ENCODE assay signal across 16 mouse cellular contexts in genomic region chr4:128691195-128691594, GRCm38 (mm10). TPM values are rescaled to one million over a fixed set of nuclear protein-coding genes. Genes with fewer than 3 reads are reported as not detected.
A peak's percentile ranks its signal among the peaks of the same experiment; 100 is the strongest.
DNase-seq lines count a peak whose midpoint lies in the region; ATAC-seq lines count a peak whose summit lies in the region.
"Had no signal": no experiment of that assay in that cellular context is flagged by ENCODE, and none has a peak within 500 bp of the region (broad histone marks: within the 10 kb centered on the region; RNA-seq: fewer than 3 reads in every experiment).

No protein-coding gene starts in this region.

- WGBS in kidney, embryonic 16.5 days, result 72% methylated on average over 4 of the region's 4 CpGs
- 76% methylated on average over 4 of the region's 4 CpGs for WGBS in embryonic facial prominence, embryonic 13.5 days
- 76% methylated on average over 4 of the region's 4 CpGs for WGBS in limb, embryonic 15.5 days

- no peak for DNase-seq in kidney, postnatal 14 days
- peak; percentile 46 for DNase-seq in MEL-GATA-1-ER (ENCODE audit: extremely low read depth, low read depth)
- no peak for DNase-seq in ovary, postnatal 10 days (ENCODE audit: low spot score)
- no peak for DNase-seq in thymus, postnatal 14 days
- no peak for DNase-seq in layer of hippocampus, postnatal 25 days (ENCODE audit: extremely low spot score in 1 of 2, low spot score in 1 of 2)
- DNase-seq: cerebellum, adult 11-12 months; embryo, embryonic 11 days; kidney, adult 18-20 months; thymus, postnatal 36 days had no signal

- H3K4me2 ChIP-seq in kidney, embryonic 16.5 days (replicated peaks; ENCODE audit: low read depth, low read length), result no peak overlapping the region
- no peak overlapping the region for H3K4me2 ChIP-seq in embryonic facial prominence, embryonic 13.5 days
- H3K4me2 ChIP-seq in limb, embryonic 15.5 days, result no peak overlapping the region
- H3K4me2 ChIP-seq: midbrain, embryonic 11.5 days; stomach, embryonic 15.5 days had no signal

- no peak overlapping the region for H3K4me3 ChIP-seq in kidney, embryonic 16.5 days (ENCODE audit: low read length)
- no peak overlapping the region for H3K4me3 ChIP-seq in embryonic facial prominence, embryonic 13.5 days
- no peak overlapping the region for H3K4me3 ChIP-seq in limb, embryonic 15.5 days
- H3K4me3 ChIP-seq: heart, embryonic 10.5 days; layer of hippocampus, adult 2 months; stomach, embryonic 15.5 days had no signal

- H3K27ac ChIP-seq in kidney, embryonic 16.5 days (ENCODE audit: low read length), result 0 out of 2 replicates have a peak overlapping the region, but pooled peaks have one; percentile 61
- peak overlapping the region; percentile 66; the same call in 1 of the 2 replicates for H3K27ac ChIP-seq in embryonic facial prominence, embryonic 13.5 days
- H3K27ac ChIP-seq in limb, embryonic 15.5 days, result 0 out of 2 replicates have a peak overlapping the region, but pooled peaks have one; percentile 1
- H3K27ac ChIP-seq: layer of hippocampus, adult 2 months; stomach, embryonic 15.5 days had no signal

- peaks cover 6% of the 10 kb centered on the region; the same call in 1 of the 2 replicates for H3K9me3 ChIP-seq in kidney, embryonic 16.5 days (ENCODE audit: low read length)
- no peaks in the 10 kb centered on the region for H3K9me3 ChIP-seq in embryonic facial prominence, embryonic 13.5 days
- no peaks in the 10 kb centered on the region for H3K9me3 ChIP-seq in limb, embryonic 15.5 days
- H3K9me3 ChIP-seq: heart, embryonic 10.5 days; stomach, embryonic 15.5 days had no signal

- no peaks in the 10 kb centered on the region for H3K27me3 ChIP-seq in kidney, embryonic 16.5 days (ENCODE audit: insufficient read depth, low read length)
- no peaks in the 10 kb centered on the region for H3K27me3 ChIP-seq in embryonic facial prominence, embryonic 13.5 days
- no peaks in the 10 kb centered on the region for H3K27me3 ChIP-seq in limb, embryonic 15.5 days
- H3K27me3 ChIP-seq: stomach, embryonic 15.5 days had no signal

- no peak overlapping the region for H3K9ac ChIP-seq in kidney, embryonic 16.5 days (replicated peaks; ENCODE audit: low read length)
- no peak overlapping the region for H3K9ac ChIP-seq in embryonic facial prominence, embryonic 13.5 days
- no peak overlapping the region for H3K9ac ChIP-seq in limb, embryonic 15.5 days
- H3K9ac ChIP-seq: stomach, embryonic 15.5 days had no signal

- no peak for ATAC-seq in kidney, embryonic 16.5 days (ENCODE audit: low FRiP score, low TSS enrichment)
- ATAC-seq in embryonic facial prominence, embryonic 13.5 days (ENCODE audit: insufficient number of reproducible peaks, insufficient read depth, low FRiP score, low TSS enrichment, low read depth), result no peak
- ATAC-seq in limb, embryonic 15.5 days (ENCODE audit: insufficient number of reproducible peaks, low FRiP score, low TSS enrichment, low read depth), result no peak

- no peaks in the 10 kb centered on the region for H3K36me3 ChIP-seq in kidney, embryonic 16.5 days (ENCODE audit: insufficient read depth, low read length)
- no peaks in the 10 kb centered on the region for H3K36me3 ChIP-seq in embryonic facial prominence, embryonic 13.5 days
- no peaks in the 10 kb centered on the region for H3K36me3 ChIP-seq in limb, embryonic 15.5 days
- H3K36me3 ChIP-seq: heart, embryonic 10.5 days; stomach, embryonic 15.5 days had no signal

- H3K4me1 ChIP-seq in kidney, embryonic 16.5 days (ENCODE audit: insufficient read depth, low read length), result peaks cover 61% of the 10 kb centered on the region
- peaks cover 69% of the 10 kb centered on the region for H3K4me1 ChIP-seq in embryonic facial prominence, embryonic 13.5 days
- H3K4me1 ChIP-seq in limb, embryonic 15.5 days, result peaks cover 75% of the 10 kb centered on the region

RNA-seq across cellular contexts. Expression of gene Phc2, which starts 36.7 kb away (rescaled TPM):
- polyA plus RNA-seq in kidney, embryonic 16.5 days (2015; fragmentation: Nextera tagmentation; extraction: Ambion mirVana), result 19.4 and 21.4 TPM in 2 replicates
- 17.8 and 27.5 TPM in 2 replicates for polyA plus RNA-seq in embryonic facial prominence, embryonic 13.5 days (2015; fragmentation: Nextera tagmentation; extraction: Ambion mirVana)
- 33.1 and 40.7 TPM in 2 replicates for polyA plus RNA-seq in limb, embryonic 15.5 days (2015; fragmentation: Nextera tagmentation; extraction: Ambion mirVana)
- total RNA-seq in layer of hippocampus, postnatal 25 days (2021), result 10 to 100 TPM; 93.8 to 95.1 TPM

Comparison
In these comparisons a context has a peak if more than half of its experiments do, and no peak if none do; other contexts are left out.
1. H3K27ac ChIP-seq: peak in every context shown above with its lines; median percentile 66 in embryonic facial prominence, embryonic 13.5 days; 61 in kidney, embryonic 16.5 days; 1 in limb, embryonic 15.5 days.